ENCODE assay signal across 23 mouse cellular contexts in the genomic region with DNA sequence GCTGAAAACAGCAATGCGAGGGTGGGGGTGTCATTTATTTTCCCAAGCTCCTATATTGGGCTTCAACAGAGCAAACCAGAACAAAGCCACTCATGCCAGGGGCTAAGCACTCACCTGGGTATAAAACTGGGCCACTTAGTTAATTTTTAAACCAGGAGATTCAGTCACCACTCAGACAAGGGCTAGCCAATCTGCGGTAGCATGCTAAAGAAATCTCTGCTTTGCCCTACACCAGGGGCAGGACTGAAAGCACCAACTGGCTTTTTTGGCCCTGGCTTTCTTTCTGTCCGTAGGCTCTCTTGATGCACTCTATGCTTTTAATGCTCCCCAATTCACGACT. TPM values are rescaled to one million over a fixed set of nuclear protein-coding genes. Genes with fewer than 3 reads are reported as not detected.
DNase-seq lines count a peak whose midpoint lies in the region; ATAC-seq and TF ChIP-seq lines count a peak whose summit lies in the region.
"Had no signal": no experiment of that assay in that cellular context is flagged by ENCODE, and none has a peak within 500 bp of the region (broad histone marks: within the 10 kb centered on the region; RNA-seq: fewer than 3 reads in every experiment).

No protein-coding gene starts in this region.

- H3K4me3 ChIP-seq in liver, adult 2 months (ENCODE audit: insufficient read depth, low read depth, low read length) = no peak overlapping the region
- H3K4me3 ChIP-seq in intestine, embryonic 14.5 days (ENCODE audit: low read depth, low read length) = no peak overlapping the region
- no peak overlapping the region for H3K4me3 ChIP-seq in intestine, postnatal 0 days (ENCODE audit: low read depth, low read length)
- no peak overlapping the region for H3K4me3 ChIP-seq in limb, embryonic 10.5 days
- H3K4me3 ChIP-seq in midbrain, embryonic 16.5 days (ENCODE audit: low read depth, low read length) = no peak overlapping the region
- H3K4me3 ChIP-seq: embryonic facial prominence, embryonic 15.5 days; forebrain, embryonic 10.5 days; hindbrain, embryonic 10.5 days; layer of hippocampus, adult 2 months; stomach, embryonic 15.5 days had no signal

- H3K36me3 ChIP-seq in liver, adult 2 months (ENCODE audit: control insufficient read depth, insufficient read depth, low read length) = peaks cover 10% of the 10 kb centered on the region; the same call in 1 of the 2 replicates
- peaks cover 11% of the 10 kb centered on the region; the same call in 1 of the 2 replicates for H3K36me3 ChIP-seq in intestine, embryonic 14.5 days (ENCODE audit: control insufficient read depth, insufficient read depth, low read length)
- peaks cover 13% of the 10 kb centered on the region; the same call in 1 of the 2 replicates for H3K36me3 ChIP-seq in intestine, postnatal 0 days (ENCODE audit: control insufficient read depth, insufficient read depth)
- peaks cover 17% of the 10 kb centered on the region for H3K36me3 ChIP-seq in limb, embryonic 10.5 days
- H3K36me3 ChIP-seq in midbrain, embryonic 16.5 days (ENCODE audit: control insufficient read depth, insufficient read depth, low read length) = no peaks in the 10 kb centered on the region

- H3K9me3 ChIP-seq in intestine, embryonic 14.5 days (ENCODE audit: control insufficient read depth, low read length) = no peaks in the 10 kb centered on the region
- 0 out of 2 replicates have a peak, but pooled peaks cover 3% of the 10 kb centered on the region for H3K9me3 ChIP-seq in intestine, postnatal 0 days (ENCODE audit: control insufficient read depth)
- 0 out of 2 replicates have a peak, but pooled peaks cover 6% of the 10 kb centered on the region for H3K9me3 ChIP-seq in limb, embryonic 10.5 days (replicated peaks)
- H3K9me3 ChIP-seq in midbrain, embryonic 16.5 days (replicated peaks; ENCODE audit: control insufficient read depth, low read length, poor library complexity, severe bottlenecking) = 0 out of 2 replicates have a peak, but pooled peaks cover 3% of the 10 kb centered on the region
- H3K9me3 ChIP-seq: stomach, embryonic 15.5 days had no signal

- no peak overlapping the region for H3K4me2 ChIP-seq in intestine, embryonic 14.5 days (ENCODE audit: low read length)
- H3K4me2 ChIP-seq in intestine, postnatal 0 days (replicated peaks; ENCODE audit: low read depth) = no peak overlapping the region
- H3K4me2 ChIP-seq in midbrain, embryonic 16.5 days (ENCODE audit: low read length) = no peak overlapping the region
- H3K4me2 ChIP-seq: embryonic facial prominence, embryonic 15.5 days; lung, embryonic 14.5 days; stomach, embryonic 15.5 days had no signal

- no peak overlapping the region for H3K9ac ChIP-seq in liver, adult 2 months (ENCODE audit: low read depth, low read length)
- no peak overlapping the region for H3K9ac ChIP-seq in intestine, embryonic 14.5 days (ENCODE audit: low read length)
- no peak overlapping the region for H3K9ac ChIP-seq in intestine, postnatal 0 days (ENCODE audit: low read depth, low read length)
- no peak overlapping the region for H3K9ac ChIP-seq in midbrain, embryonic 16.5 days (ENCODE audit: low read depth, low read length)
- H3K9ac ChIP-seq: embryonic facial prominence, embryonic 15.5 days; forebrain, postnatal 0 days; lung, embryonic 14.5 days; stomach, embryonic 15.5 days had no signal

- ATAC-seq in intestine, embryonic 14.5 days (replicated peaks; ENCODE audit: low FRiP score, low TSS enrichment, low read depth) = peak; percentile 62; the same call in 1 of the 2 replicates
- ATAC-seq in intestine, postnatal 0 days = peak; percentile 53
- ATAC-seq in midbrain, embryonic 16.5 days = no peak
- ATAC-seq: forebrain, postnatal 0 days; hindbrain, postnatal 0 days had no signal

- no peak for TF ChIP-seq CTCF in liver, adult 2 months (IDR thresholded peaks at IDR 0.05; ENCODE audit: low read depth, low read length)
- no peak for TF ChIP-seq CTCF in intestine, postnatal 0 days (IDR thresholded peaks at IDR 0.05; ENCODE audit: low read depth)

- peaks cover 8% of the 10 kb centered on the region for H3K4me1 ChIP-seq in liver, adult 2 months (ENCODE audit: control insufficient read depth, insufficient read depth, low read length)
- H3K4me1 ChIP-seq in intestine, embryonic 14.5 days (replicated peaks; ENCODE audit: control insufficient read depth, insufficient read depth, low read length) = no peaks in the 10 kb centered on the region
- H3K4me1 ChIP-seq in intestine, postnatal 0 days (replicated peaks; ENCODE audit: control insufficient read depth, insufficient read depth, low read length) = no peaks in the 10 kb centered on the region
- peaks cover 55% of the 10 kb centered on the region for H3K4me1 ChIP-seq in limb, embryonic 10.5 days
- H3K4me1 ChIP-seq in midbrain, embryonic 16.5 days (ENCODE audit: control insufficient read depth, insufficient read depth, low read length) = no peaks in the 10 kb centered on the region
- H3K4me1 ChIP-seq: stomach, embryonic 15.5 days had no signal

- H3K27me3 ChIP-seq in liver, adult 2 months (ENCODE audit: control insufficient read depth, insufficient read depth, low read length) = no peaks in the 10 kb centered on the region
- H3K27me3 ChIP-seq in intestine, embryonic 14.5 days (replicated peaks; ENCODE audit: control insufficient read depth, insufficient read depth, low read length) = no peaks in the 10 kb centered on the region
- H3K27me3 ChIP-seq in intestine, postnatal 0 days (replicated peaks; ENCODE audit: control insufficient read depth, insufficient read depth, low read length) = no peaks in the 10 kb centered on the region
- no peaks in the 10 kb centered on the region for H3K27me3 ChIP-seq in limb, embryonic 10.5 days (ENCODE audit: low read depth, poor library complexity, severe bottlenecking)
- H3K27me3 ChIP-seq in midbrain, embryonic 16.5 days (ENCODE audit: control insufficient read depth, insufficient read depth, low read depth, low read length) = no peaks in the 10 kb centered on the region
- H3K27me3 ChIP-seq: embryonic facial prominence, embryonic 15.5 days; stomach, embryonic 15.5 days had no signal

- DNase-seq in liver, adult 2 months (ENCODE audit: extremely low read depth, low read depth, low spot score) = peak; percentile 80
- no peak for DNase-seq in liver
- DNase-seq in intestine, embryonic 14.5 days (ENCODE audit: low spot score) = no peak
- no peak for DNase-seq in limb, embryonic 10.5 days (ENCODE audit: low spot score)
- no peak for DNase-seq in neural tube, embryonic 10.5 days (ENCODE audit: extremely low spot score, low spot score)
- DNase-seq: B cell, adult 2 months; cerebellum, adult 2 months; cerebellum, postnatal 36 days; forebrain, postnatal 0 days; gastrocnemius, postnatal 36 days; layer of hippocampus, postnatal 36 days; lung, embryonic 14.5 days had no signal

- H3K27ac ChIP-seq in liver, adult 2 months (replicated peaks; ENCODE audit: insufficient read depth, low read depth, low read length) = no peak overlapping the region
- no peak overlapping the region for H3K27ac ChIP-seq in intestine, embryonic 14.5 days (ENCODE audit: low read depth)
- no peak overlapping the region for H3K27ac ChIP-seq in intestine, postnatal 0 days (ENCODE audit: low read depth, low read length)
- H3K27ac ChIP-seq in limb, embryonic 10.5 days = peak overlapping the region; percentile 73; the same call in 1 of the 2 replicates
- H3K27ac ChIP-seq in midbrain, embryonic 16.5 days (ENCODE audit: low read length) = no peak overlapping the region
- H3K27ac ChIP-seq: forebrain, embryonic 10.5 days; hindbrain, postnatal 0 days; layer of hippocampus, adult 2 months; stomach, embryonic 15.5 days had no signal

- no peaks in the 10 kb centered on the region for H3K79me2 ChIP-seq in liver, adult 2 months (ENCODE audit: control insufficient read depth, insufficient read depth, low read length)

- WGBS in liver, adult 2 months = 34% methylated on average over 4 of the region's 4 CpGs
- WGBS in intestine, embryonic 14.5 days = 81% methylated on average over 4 of the region's 4 CpGs
- 65% methylated on average over 4 of the region's 4 CpGs for WGBS in intestine, postnatal 0 days
- WGBS in limb, embryonic 10.5 days = 86% methylated on average over 4 of the region's 4 CpGs
- 93% methylated on average over 4 of the region's 4 CpGs for WGBS in midbrain, embryonic 16.5 days

- no peak for TF ChIP-seq POLR2A in liver, adult 2 months (IDR thresholded peaks at IDR 0.05; ENCODE audit: extremely low read depth, insufficient read depth, low read length)

RNA-seq across cellular contexts. Expression of a gene that starts 49.0 kb away (rescaled TPM):
- total RNA-seq in liver, adult 2 months (2014; rRNA removed) = not detected in 2 replicates
- not detected in 2 replicates for polyA plus RNA-seq in liver, adult 2 months (2012; rRNA removed)
- 0.20 and 0.63 TPM in 2 replicates for polyA plus RNA-seq in intestine, embryonic 14.5 days (2014; fragmentation: Nextera tagmentation; extraction: Ambion mirVana)
- polyA plus RNA-seq in intestine, postnatal 0 days (2015; fragmentation: Nextera tagmentation; extraction: Ambion mirVana) = 0.14 and 0.16 TPM in 2 replicates
- polyA plus RNA-seq in limb, embryonic 10.5 days (2016; fragmentation: Nextera tagmentation; extraction: Ambion mirVana) = 0.10 TPM in 1 of 2 replicates, not detected in the other
- not detected in 2 replicates for polyA plus RNA-seq in midbrain, embryonic 16.5 days (2015; fragmentation: Nextera tagmentation; extraction: Ambion mirVana)
- total RNA-seq: forebrain, postnatal 0 days; hindbrain, postnatal 0 days; left cerebral cortex, postnatal 25 days; midbrain, postnatal 0 days had no signal
- polyA plus RNA-seq: cerebellum, adult 2 months; forebrain, embryonic 10.5 days; forebrain, postnatal 0 days; heart, postnatal 0 days; hindbrain, postnatal 0 days; midbrain, postnatal 0 days had no signal

RNA-seq across cellular contexts. Expression of a gene that starts 51.9 kb away (rescaled TPM):
- 28.9 and 34.3 TPM in 2 replicates for total RNA-seq in liver, adult 2 months (2014; rRNA removed)
- polyA plus RNA-seq in liver, adult 2 months (2012; rRNA removed) = 6.0 and 6.7 TPM in 2 replicates
- 38.7 and 41.5 TPM in 2 replicates for polyA plus RNA-seq in intestine, embryonic 14.5 days (2014; fragmentation: Nextera tagmentation; extraction: Ambion mirVana)
- polyA plus RNA-seq in intestine, postnatal 0 days (2015; fragmentation: Nextera tagmentation; extraction: Ambion mirVana) = 40.5 and 48.6 TPM in 2 replicates
- polyA plus RNA-seq in limb, embryonic 10.5 days (2016; fragmentation: Nextera tagmentation; extraction: Ambion mirVana) = 20.8 and 24.6 TPM in 2 replicates
- polyA plus RNA-seq in midbrain, embryonic 16.5 days (2015; fragmentation: Nextera tagmentation; extraction: Ambion mirVana) = 16.2 and 16.9 TPM in 2 replicates
